Mouse (Mus musculus) cerebellum, adult 2 months (tissue): ENCODE data around the gene Tmppe. TPM values are rescaled to one million over a fixed set of nuclear protein-coding genes. Genes with fewer than 3 reads are reported as not detected.

Source experiments
- DNase-seq, 2 experiments: peaks; one replicate each; pipeline ENCODE4 v3.0.0; 2021
- H3K27ac ChIP-seq: fragments of 200-500 bp; 2 replicates; pipeline ENCODE4 v1.5.1; 2012; ENCODE audit warnings: low read length, control low read depth, inconsistent platforms; ENCODE audit not compliant: insufficient read depth
- H3K27me3 ChIP-seq: fragments of 200-500 bp; 2 replicates; pipeline ENCODE4 v1.6.1; 2012; ENCODE audit warnings: inconsistent platforms, mild to moderate bottlenecking, low read length, moderate library complexity; ENCODE audit not compliant: control insufficient read depth, insufficient read depth
- H3K4me1 ChIP-seq: fragments of 200-500 bp; 2 replicates; pipeline ENCODE4 v1.6.1; 2011; ENCODE audit warnings: low read length; ENCODE audit not compliant: control insufficient read depth, insufficient read depth
- H3K4me3 ChIP-seq: fragments of 200-500 bp; replicated peaks from 2 replicates; pipeline ENCODE3; 2011; ENCODE audit warnings: mild to moderate bottlenecking, low read depth, low read length, control low read depth; ENCODE audit not compliant: insufficient read depth
- CTCF ChIP-seq: fragments of 200-500 bp; IDR thresholded peaks from 2 replicates; pipeline ENCODE4 v1.5.1; 2011; ENCODE audit warnings: low read depth, mild to moderate bottlenecking, control low read depth, low read length, moderate library complexity, borderline replicate concordance; ENCODE audit not compliant: insufficient read depth
- POLR2A ChIP-seq: fragments of 200-500 bp; IDR thresholded peaks from 2 replicates; pipeline ENCODE4 v1.6.1; 2011; ENCODE audit warnings: low read length, control low read depth, borderline replicate concordance; ENCODE audit not compliant: insufficient read depth
- WGBS: fragments of 180-500 bp; shearing (Covaris S2); methylation state at CpG from one replicate; pipeline ENCODE4 v1.1.7; 2018; 5-methylcytosine and 5-hydroxymethylcytosine counted together
- polyA plus RNA-seq: library from polyadenylated mRNA; depleted of rRNA; stranded (reverse); fragments of >200 nt; gene quantifications from 2 replicates; pipeline ENCODE4 v1.2.3, GENCODE M21; 2012

The Tmppe gene
- polyA plus RNA-seq, 1 experiment = 4.1 TPM

DNA sequence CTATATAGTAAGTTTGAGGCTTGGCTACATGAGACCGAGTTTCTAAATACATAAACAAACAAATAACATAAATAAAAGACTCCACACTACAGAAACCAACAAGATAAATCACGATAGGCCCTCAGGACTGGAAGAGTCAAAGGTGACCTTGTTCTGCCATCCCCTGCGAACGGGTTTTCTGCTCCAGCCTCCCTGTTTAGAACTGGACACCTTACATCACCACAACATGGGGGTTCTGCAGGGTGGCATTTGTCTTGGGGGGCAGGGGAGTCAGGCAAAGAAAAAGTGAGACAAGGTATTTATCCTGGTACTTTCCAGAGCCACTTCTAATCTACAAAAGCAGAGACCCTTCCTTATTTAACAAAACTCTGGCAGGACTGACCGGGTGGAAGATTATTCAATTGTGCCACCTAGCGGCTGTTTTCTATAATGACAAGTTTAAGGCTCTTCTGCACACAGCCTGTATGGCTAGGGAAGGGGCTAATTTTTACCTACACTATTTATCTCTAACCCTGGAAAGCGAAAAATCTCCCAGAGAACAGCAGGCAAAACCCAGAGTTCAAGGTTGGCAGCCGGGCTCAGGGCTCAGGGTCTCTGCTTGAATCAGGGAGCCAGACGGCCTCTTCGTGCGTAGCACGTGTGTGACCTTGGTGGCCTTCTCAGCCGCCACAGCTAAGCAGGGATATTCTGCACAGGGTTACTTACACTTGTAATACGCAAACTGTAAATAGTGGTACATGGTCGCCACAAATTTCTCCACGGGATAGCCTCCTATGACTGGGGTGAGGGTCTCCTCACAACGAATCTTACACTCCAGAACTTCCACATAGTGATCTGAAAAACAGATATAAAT lies 19.8 kb upstream of the Tmppe start:
- Histone ChIP-seq H3K27ac (no peak overlapping the region), H3K4me1 (no peaks in the 10 kb centered on the region), H3K27me3 (no peaks in the 10 kb centered on the region), H3K4me3 (no peak overlapping the region)
- WGBS = 70% methylated on average over 17 of the region's 17 CpGs
- peak; percentile 42; the same call in 1 of the 2 replicates for TF ChIP-seq CTCF
- TF ChIP-seq POLR2A = no peak
- peak; percentile 21 to 26 for DNase-seq

- 91% methylated on average over 17 of the region's 17 CpGs for WGBS
- no peaks in the 10 kb centered on the region for H3K27me3 ChIP-seq
These were observed 17.8 kb upstream of the Tmppe start for GRCm38 (mm10) chr9:114382936-114383710.

GRCm38 (mm10) chr9:114384691-114385090 lies 16.2 kb upstream of the Tmppe start:
- no peaks in the 10 kb centered on the region; the same call in 1 of the 2 replicates for H3K4me1 ChIP-seq
- 90% methylated on average over 24 of the region's 24 CpGs for WGBS
- no peak overlapping the region for H3K27ac ChIP-seq
- H3K4me3 ChIP-seq = no peak overlapping the region
- DNase-seq = no peak
- TF ChIP-seq POLR2A = no peak
- no peak for TF ChIP-seq CTCF
- no peaks in the 10 kb centered on the region for H3K27me3 ChIP-seq

More at GRCm38 (mm10) chr9:114382936-114383710, 17.8 kb upstream of the Tmppe start:
- DNase-seq = no peak
- Histone ChIP-seq H3K4me3 (no peak overlapping the region), H3K27ac (no peak overlapping the region), H3K4me1 (no peaks in the 10 kb centered on the region)
- no peak for TF ChIP-seq POLR2A
- TF ChIP-seq CTCF = no peak

GRCm38 (mm10) chr9:114385160-114385559 lies 15.7 kb upstream of the Tmppe start:
- no peak for TF ChIP-seq CTCF
- TF ChIP-seq POLR2A = no peak
- H3K27me3 ChIP-seq = no peaks in the 10 kb centered on the region
- no peak overlapping the region for H3K27ac ChIP-seq
- no peaks in the 10 kb centered on the region; the same call in 1 of the 2 replicates for H3K4me1 ChIP-seq
- 98% methylated on average over 10 of the region's 10 CpGs for WGBS
- H3K4me3 ChIP-seq = no peak overlapping the region
- no peak for DNase-seq

DNA sequence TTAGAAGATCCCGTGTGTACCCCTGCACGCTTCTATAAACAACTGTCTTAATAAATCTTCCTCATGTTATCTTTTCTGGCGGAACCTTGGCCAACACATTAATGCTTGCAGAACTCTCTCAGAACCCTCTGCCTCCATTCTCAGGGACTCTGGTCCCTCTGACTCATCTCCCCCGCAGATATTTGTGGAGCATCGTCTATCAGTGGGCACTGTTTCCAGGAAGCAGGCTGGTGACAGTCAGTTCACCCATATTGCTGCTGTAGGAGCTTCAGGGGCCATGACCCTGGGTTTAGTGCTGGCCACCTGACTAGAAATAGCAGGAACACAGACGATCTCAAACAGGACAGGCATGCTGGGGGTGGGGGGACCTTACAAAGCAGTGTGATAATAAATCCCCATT lies 13.8 kb upstream of the Tmppe start:
- Histone ChIP-seq H3K27me3 (no peaks in the 10 kb centered on the region), H3K4me3 (no peak overlapping the region), H3K27ac (no peak overlapping the region), H3K4me1 (no peaks in the 10 kb centered on the region; the same call in 1 of the 2 replicates)
- no peak for TF ChIP-seq POLR2A
- TF ChIP-seq CTCF = no peak
- WGBS = 62% methylated on average over 6 of the region's 6 CpGs
- DNase-seq = no peak

- Histone ChIP-seq H3K27ac (no peak overlapping the region), H3K27me3 (no peaks in the 10 kb centered on the region), H3K4me3 (no peak overlapping the region), H3K4me1 (no peaks in the 10 kb centered on the region; the same call in 1 of the 2 replicates)
- WGBS = 74% methylated on average over 8 of the region's 8 CpGs
- no peak for TF ChIP-seq POLR2A
- no peak for TF ChIP-seq CTCF
- DNase-seq = no peak
These were observed 12.6 kb upstream of the Tmppe start for GRCm38 (mm10) chr9:114388288-114388687.

GRCm38 (mm10) chr9:114388701-114389370 lies 12.1 kb upstream of the Tmppe start:
- Histone ChIP-seq H3K4me1 (no peaks in the 10 kb centered on the region; the same call in 1 of the 2 replicates), H3K27me3 (no peaks in the 10 kb centered on the region), H3K27ac (no peak overlapping the region), H3K4me3 (no peak overlapping the region)
- 79% methylated on average over 3 of the region's 3 CpGs for WGBS
- DNase-seq = no peak
- TF ChIP-seq POLR2A = no peak
- no peak for TF ChIP-seq CTCF
